Mouse (Mus musculus) brain, embryonic 14.5 days (tissue): Measurements from ENCODE around the gene Qrfpr.

Experiments used
- CTCF ChIP-seq: fragments of 200-500 bp; IDR thresholded peaks from 2 replicates; pipeline ENCODE4 v1.5.1; 2012; ENCODE audit warnings: inconsistent platforms, mild to moderate bottlenecking, moderate library complexity, borderline replicate concordance; ENCODE audit not compliant: insufficient read depth, insufficient read length; ENCODE audit errors: extremely low read depth
- POLR2A ChIP-seq: fragments of 200-500 bp; IDR thresholded peaks from 2 replicates; pipeline ENCODE4 v1.6.1; 2012; ENCODE audit warnings: mild to moderate bottlenecking, inconsistent platforms, borderline replicate concordance; ENCODE audit not compliant: poor library complexity, insufficient read depth, insufficient read length, severe bottlenecking; ENCODE audit errors: extremely low read depth

GRCm38 (mm10) chr3:36150537-36150933, 71.6 kb downstream of the Qrfpr start:
- TF ChIP-seq POLR2A (no peak), CTCF (no peak)
